Mouse (Mus musculus): ENCODE data around the gene Ccdc181. TPM values are rescaled to one million over a fixed set of nuclear protein-coding genes. Genes with fewer than 3 reads are reported as not detected.

Ccdc181 gene
- polyA plus RNA-seq, 1 experiment from 2014 or later = 12.2 TPM

DNA sequence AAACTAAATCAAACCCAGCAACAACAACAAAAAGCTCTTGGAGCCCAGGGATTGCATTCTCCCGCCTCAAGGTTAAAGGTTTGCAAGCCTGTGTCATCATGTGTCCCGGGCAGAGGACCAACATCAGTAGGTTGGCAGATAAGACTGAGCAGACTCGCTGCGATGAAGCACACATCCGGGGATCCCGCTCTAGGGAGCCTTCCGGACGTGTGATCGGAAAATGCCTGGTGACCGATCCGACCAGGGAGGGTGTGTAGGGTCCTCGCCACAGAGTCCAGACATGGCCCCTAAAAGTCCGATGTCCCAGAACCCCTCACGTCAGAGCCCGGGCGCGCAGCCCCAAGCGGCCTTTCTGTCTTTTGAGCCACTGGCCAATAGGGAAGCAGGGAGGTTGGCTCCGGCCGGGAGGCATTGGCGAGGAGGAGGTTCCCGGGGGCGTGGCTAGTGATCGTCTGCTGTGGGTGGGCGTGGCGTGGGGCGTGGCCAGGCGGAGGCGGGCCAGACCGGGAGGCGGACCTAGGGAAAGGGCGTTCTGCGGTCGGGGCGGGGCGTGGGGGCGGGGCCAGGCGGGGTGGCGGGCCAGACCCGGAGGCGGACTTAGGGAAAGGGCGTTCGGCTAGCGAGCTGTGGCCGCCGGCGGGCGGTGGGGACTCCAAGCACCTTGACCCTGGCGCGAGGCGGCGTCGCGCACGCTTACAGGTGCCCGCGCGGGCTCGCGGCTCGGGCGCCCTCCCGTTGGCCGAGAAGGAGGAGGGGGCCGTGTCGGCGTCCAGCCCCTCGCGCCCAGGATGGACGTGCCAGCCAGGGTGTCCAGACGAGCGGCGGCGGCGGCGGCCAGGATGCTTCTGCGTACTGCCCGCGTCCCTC lies 26.7 kb upstream of the Ccdc181 start, which contains the start of gene Slc19a2:
Gene Slc19a2 (plus strand): TSS at position 582 of the 867 bp plus-strand sequence.
- H3K4me2 ChIP-seq (replicated peaks; ENCODE audit: low read depth, low read length) = peak within 1 kb of the TSS; percentile 57
- H3K9me3 ChIP-seq (ENCODE audit: control insufficient read depth, low read depth, low read length) = no peaks in the 10 kb centered on the region
- H3K36me3 ChIP-seq (ENCODE audit: control insufficient read depth, insufficient read depth, low read length) = no peaks in the 10 kb centered on the region
- H3K4me3 ChIP-seq (ENCODE audit: low read depth, low read length) = peak within 1 kb of the TSS; percentile 71
- H3K4me1 ChIP-seq (ENCODE audit: control insufficient read depth, insufficient read depth, low read length) = peaks cover 16% of the 10 kb centered on the region
- peak within 1 kb of the TSS; percentile 66 for H3K27ac ChIP-seq (ENCODE audit: low read length)
- 1% methylated on average over 77 of the region's 79 CpGs for WGBS
- H3K27me3 ChIP-seq (ENCODE audit: control insufficient read depth, insufficient read depth, low read length) = no peaks in the 10 kb centered on the region
- H3K9ac ChIP-seq (replicated peaks; ENCODE audit: low read depth, low read length) = peak within 1 kb of the TSS; percentile 37
- ATAC-seq (ENCODE audit: insufficient number of reproducible peaks, insufficient read depth, low FRiP score, low read depth) = peak; percentile 96

DNA sequence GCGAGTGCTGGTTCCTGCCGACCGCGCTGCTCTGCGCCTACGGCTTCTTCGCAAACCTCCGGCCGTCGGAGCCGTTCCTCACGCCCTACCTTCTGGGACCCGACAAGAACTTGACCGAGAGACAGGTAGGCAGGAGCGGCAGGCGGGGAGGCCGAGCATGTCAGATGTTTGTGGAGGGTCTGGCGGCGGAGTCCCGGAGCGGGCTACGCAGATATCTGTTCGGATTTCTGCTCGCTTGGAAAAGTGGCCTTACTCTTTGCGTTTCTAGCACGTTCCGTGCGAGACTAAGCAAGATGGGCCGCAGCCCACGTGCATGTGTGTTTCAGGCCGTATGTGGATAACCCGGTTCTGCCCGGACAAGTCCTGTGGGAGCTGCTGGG lies 26.1 kb upstream of the Ccdc181 start:
- Histone ChIP-seq H3K36me3 (ENCODE audit: control insufficient read depth, insufficient read depth, low read length) (no peaks in the 10 kb centered on the region), H3K9me3 (ENCODE audit: control insufficient read depth, low read depth, low read length) (no peaks in the 10 kb centered on the region), H3K27ac (ENCODE audit: low read length) (peak overlapping the region; percentile 66), H3K4me3 (ENCODE audit: low read depth, low read length) (peak overlapping the region; percentile 71), H3K27me3 (ENCODE audit: control insufficient read depth, insufficient read depth, low read length) (no peaks in the 10 kb centered on the region), H3K4me2 (replicated peaks; ENCODE audit: low read depth, low read length) (peak overlapping the region; percentile 57), H3K4me1 (ENCODE audit: control insufficient read depth, insufficient read depth, low read length) (peaks cover 16% of the 10 kb centered on the region), H3K9ac (replicated peaks; ENCODE audit: low read depth, low read length) (peak overlapping the region; percentile 37)
- WGBS = under 1% methylated on average over 33 of the region's 33 CpGs
- ATAC-seq (ENCODE audit: insufficient number of reproducible peaks, insufficient read depth, low FRiP score, low read depth) = no peak; the same call in 1 of the 2 replicates

DNA sequence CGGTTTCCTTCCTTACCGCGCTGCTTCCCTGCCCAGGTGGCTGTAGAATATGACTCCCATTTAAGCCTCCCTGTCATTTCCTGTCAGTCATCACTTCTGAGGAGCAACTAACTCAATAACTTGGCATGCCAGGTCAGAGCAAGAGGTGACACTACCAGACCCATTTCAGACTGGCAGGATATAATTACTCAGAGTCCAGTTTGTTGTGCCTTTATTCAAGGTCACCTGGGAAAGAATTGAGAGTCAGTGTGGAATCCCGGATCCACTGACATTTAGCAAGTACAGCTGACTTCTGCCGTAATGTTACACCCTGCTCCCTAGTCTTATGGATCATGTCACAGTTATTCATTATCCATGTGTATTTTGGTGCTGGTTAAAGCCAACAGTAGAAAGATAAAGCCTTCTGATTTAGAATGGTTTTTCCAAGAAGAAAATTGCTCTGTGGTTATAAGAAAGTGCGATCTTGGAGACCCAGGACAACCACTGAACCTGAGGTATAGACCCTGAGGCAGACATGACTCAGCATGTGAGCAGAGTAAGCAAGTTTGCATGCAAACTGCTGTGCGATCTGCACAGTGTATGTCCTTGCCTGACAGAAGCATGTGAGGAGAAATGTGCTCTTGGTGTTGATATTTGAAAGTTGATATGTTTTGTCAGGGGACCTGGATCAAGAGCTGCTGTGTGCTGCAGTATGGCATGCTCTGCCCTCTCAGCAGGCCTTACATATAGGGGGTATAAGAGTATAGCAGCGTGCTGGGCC lies 24.8 kb upstream of the Ccdc181 start:
- no peaks in the 10 kb centered on the region for H3K27me3 ChIP-seq (ENCODE audit: control insufficient read depth, insufficient read depth, low read length)
- no peaks in the 10 kb centered on the region for H3K36me3 ChIP-seq (ENCODE audit: control insufficient read depth, insufficient read depth, low read length)
- H3K4me2 ChIP-seq (replicated peaks; ENCODE audit: low read depth, low read length) = peak overlapping the region; percentile 57
- H3K9ac ChIP-seq (replicated peaks; ENCODE audit: low read depth, low read length) = no peak overlapping the region
- no peak overlapping the region for H3K27ac ChIP-seq (ENCODE audit: low read length)
- H3K4me1 ChIP-seq (ENCODE audit: control insufficient read depth, insufficient read depth, low read length) = peaks cover 16% of the 10 kb centered on the region
- no peaks in the 10 kb centered on the region for H3K9me3 ChIP-seq (ENCODE audit: control insufficient read depth, low read depth, low read length)
- H3K4me3 ChIP-seq (ENCODE audit: low read depth, low read length) = peak overlapping the region; percentile 71
- no peak for ATAC-seq (ENCODE audit: insufficient number of reproducible peaks, insufficient read depth, low FRiP score, low read depth)
- WGBS = 50% methylated on average over 8 of the region's 8 CpGs

DNA sequence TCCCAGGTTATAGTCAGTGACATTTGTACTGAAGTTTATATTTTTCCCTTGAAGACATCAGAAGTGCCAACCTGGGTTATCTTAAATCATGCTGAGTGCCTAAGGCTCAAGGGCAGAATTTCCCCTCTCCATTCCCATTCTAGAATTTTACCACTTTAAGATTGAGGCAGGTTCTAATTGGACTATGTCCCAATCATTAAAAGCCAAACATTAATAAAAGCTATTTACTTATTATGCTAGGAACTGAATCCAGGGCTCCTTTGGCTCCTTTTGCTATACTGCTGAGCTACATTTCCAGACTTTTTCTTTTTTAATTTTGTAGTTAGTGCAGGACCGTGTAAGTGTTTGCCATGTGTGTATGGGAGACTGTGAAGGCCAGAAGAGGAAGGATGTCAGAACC lies 23.9 kb upstream of the Ccdc181 start:
- no peaks in the 10 kb centered on the region for H3K27me3 ChIP-seq (ENCODE audit: control insufficient read depth, insufficient read depth, low read length)
- H3K9me3 ChIP-seq (ENCODE audit: control insufficient read depth, low read depth, low read length) = no peaks in the 10 kb centered on the region
- H3K36me3 ChIP-seq (ENCODE audit: control insufficient read depth, insufficient read depth, low read length) = no peaks in the 10 kb centered on the region; the same call in 1 of the 2 replicates
- H3K4me2 ChIP-seq (replicated peaks; ENCODE audit: low read depth, low read length) = no peak overlapping the region
- WGBS = 86% methylated on average over 1 of the region's 1 CpGs
- peaks cover 16% of the 10 kb centered on the region for H3K4me1 ChIP-seq (ENCODE audit: control insufficient read depth, insufficient read depth, low read length)
- H3K9ac ChIP-seq (replicated peaks; ENCODE audit: low read depth, low read length) = no peak overlapping the region
- no peak for ATAC-seq (ENCODE audit: insufficient number of reproducible peaks, insufficient read depth, low FRiP score, low read depth)
- no peak overlapping the region for H3K4me3 ChIP-seq (ENCODE audit: low read depth, low read length)
- H3K27ac ChIP-seq (ENCODE audit: low read length) = no peak overlapping the region

DNA sequence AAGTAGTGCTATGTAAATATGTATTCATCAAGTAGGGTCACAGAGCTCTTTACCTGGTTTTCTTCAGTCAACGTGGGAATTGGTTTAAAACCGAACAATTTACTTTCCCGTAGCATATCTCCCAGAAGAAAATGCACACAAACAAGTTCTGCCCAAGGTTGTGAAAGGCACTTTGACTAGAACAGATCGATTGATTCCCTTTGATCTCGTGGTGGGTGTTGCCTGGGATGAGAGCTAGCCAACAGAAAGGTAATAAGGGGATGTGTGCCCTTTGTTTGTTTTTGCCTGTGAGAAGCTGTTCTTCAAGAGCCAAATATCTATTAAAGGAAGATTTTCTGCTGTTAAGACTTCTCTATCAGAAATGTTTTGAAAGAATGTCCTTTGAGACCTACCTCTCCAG lies 22.8 kb upstream of the Ccdc181 start:
- WGBS = 51% methylated on average over 5 of the region's 5 CpGs
- Histone ChIP-seq H3K4me3 (ENCODE audit: low read depth, low read length) (no peak overlapping the region), H3K9me3 (ENCODE audit: control insufficient read depth, low read depth, low read length) (no peaks in the 10 kb centered on the region), H3K27me3 (ENCODE audit: control insufficient read depth, insufficient read depth, low read length) (no peaks in the 10 kb centered on the region), H3K4me2 (replicated peaks; ENCODE audit: low read depth, low read length) (no peak overlapping the region), H3K9ac (replicated peaks; ENCODE audit: low read depth, low read length) (no peak overlapping the region), H3K27ac (ENCODE audit: low read length) (no peak overlapping the region), H3K36me3 (ENCODE audit: control insufficient read depth, insufficient read depth, low read length) (peaks cover 5% of the 10 kb centered on the region; the same call in 1 of the 2 replicates), H3K4me1 (ENCODE audit: control insufficient read depth, insufficient read depth, low read length) (peaks cover 16% of the 10 kb centered on the region)
- no peak for ATAC-seq (ENCODE audit: insufficient number of reproducible peaks, insufficient read depth, low FRiP score, low read depth)

DNA sequence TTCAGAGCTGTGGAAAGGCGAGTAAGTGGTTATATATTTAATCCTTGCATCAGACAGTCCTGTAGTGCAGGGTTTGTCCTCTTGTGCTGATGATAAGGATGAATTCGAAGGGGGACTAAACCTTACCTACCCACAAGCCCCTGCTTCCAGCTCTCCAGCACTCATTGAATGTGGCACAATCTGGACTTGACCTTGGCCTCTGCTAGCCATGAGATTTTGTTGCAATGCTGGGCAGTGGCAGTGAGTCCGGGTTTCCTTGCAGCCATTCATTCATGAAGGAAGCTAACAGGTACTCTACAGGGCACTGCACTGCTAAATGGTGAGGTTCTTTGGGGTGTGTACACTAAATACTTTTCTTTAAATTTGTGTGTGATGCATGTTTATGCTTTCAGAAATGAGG lies 20.5 kb upstream of the Ccdc181 start:
- 81% methylated on average over 3 of the region's 3 CpGs for WGBS
- Histone ChIP-seq H3K27me3 (ENCODE audit: control insufficient read depth, insufficient read depth, low read length) (no peaks in the 10 kb centered on the region), H3K4me1 (ENCODE audit: control insufficient read depth, insufficient read depth, low read length) (peaks cover 11% of the 10 kb centered on the region; the same call in 1 of the 2 replicates), H3K4me3 (ENCODE audit: low read depth, low read length) (no peak overlapping the region), H3K9me3 (ENCODE audit: control insufficient read depth, low read depth, low read length) (no peaks in the 10 kb centered on the region), H3K4me2 (replicated peaks; ENCODE audit: low read depth, low read length) (no peak overlapping the region), H3K27ac (ENCODE audit: low read length) (no peak overlapping the region), H3K9ac (replicated peaks; ENCODE audit: low read depth, low read length) (no peak overlapping the region), H3K36me3 (ENCODE audit: control insufficient read depth, insufficient read depth, low read length) (peaks cover 8% of the 10 kb centered on the region; the same call in 1 of the 2 replicates)
- no peak for ATAC-seq (ENCODE audit: insufficient number of reproducible peaks, insufficient read depth, low FRiP score, low read depth)

DNA sequence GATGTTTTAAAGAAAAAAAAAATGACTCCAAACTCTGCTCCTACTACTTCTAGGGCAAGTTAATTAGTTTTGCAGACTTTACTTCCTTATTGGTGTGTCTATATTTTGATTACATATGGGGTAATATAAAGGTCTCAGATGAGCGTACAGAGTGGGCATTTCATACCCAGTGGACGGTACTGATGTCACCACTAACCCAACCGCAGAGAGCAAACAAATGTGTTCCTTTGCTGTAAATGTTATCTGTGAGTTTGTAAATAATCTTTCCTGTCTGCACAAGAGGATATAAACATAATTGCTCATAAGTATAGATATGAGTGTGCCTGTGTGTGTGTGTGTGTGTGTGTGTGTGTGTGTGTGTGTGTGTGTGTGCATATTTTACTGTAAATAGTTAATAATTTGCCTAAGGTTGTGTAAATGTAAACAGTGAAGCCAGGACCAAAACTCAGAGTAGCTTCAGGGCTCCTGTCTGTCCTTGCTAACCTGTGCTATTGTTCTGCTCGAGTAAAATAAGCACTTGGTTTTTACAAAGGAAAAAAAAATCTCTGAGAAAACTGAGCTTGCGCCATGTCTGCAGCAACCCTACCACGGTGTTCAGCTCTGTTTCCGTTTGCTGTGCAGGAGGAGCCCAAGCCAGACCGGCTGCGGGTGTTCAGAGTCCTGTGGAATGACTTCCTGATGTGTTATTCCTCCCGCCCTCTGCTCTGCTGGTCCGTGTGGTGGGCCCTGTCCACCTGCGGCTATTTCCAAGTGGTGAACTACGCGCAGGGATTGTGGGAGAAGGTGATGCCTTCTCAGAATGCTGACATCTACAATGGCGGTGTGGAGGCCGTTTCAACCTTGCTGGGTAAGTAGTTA lies 15.0 kb upstream of the Ccdc181 start:
- ATAC-seq (ENCODE audit: insufficient number of reproducible peaks, insufficient read depth, low FRiP score, low read depth) = 0 out of 2 replicates have a peak, but pooled peaks have one; percentile 37
- Histone ChIP-seq H3K4me1 (ENCODE audit: control insufficient read depth, insufficient read depth, low read length) (no peaks in the 10 kb centered on the region), H3K27me3 (ENCODE audit: control insufficient read depth, insufficient read depth, low read length) (no peaks in the 10 kb centered on the region), H3K9me3 (ENCODE audit: control insufficient read depth, low read depth, low read length) (no peaks in the 10 kb centered on the region), H3K4me3 (ENCODE audit: low read depth, low read length) (no peak overlapping the region), H3K4me2 (replicated peaks; ENCODE audit: low read depth, low read length) (no peak overlapping the region), H3K9ac (replicated peaks; ENCODE audit: low read depth, low read length) (no peak overlapping the region), H3K27ac (ENCODE audit: low read length) (no peak overlapping the region), H3K36me3 (ENCODE audit: control insufficient read depth, insufficient read depth, low read length) (peaks cover 24% of the 10 kb centered on the region)
- 73% methylated on average over 16 of the region's 16 CpGs for WGBS

DNA sequence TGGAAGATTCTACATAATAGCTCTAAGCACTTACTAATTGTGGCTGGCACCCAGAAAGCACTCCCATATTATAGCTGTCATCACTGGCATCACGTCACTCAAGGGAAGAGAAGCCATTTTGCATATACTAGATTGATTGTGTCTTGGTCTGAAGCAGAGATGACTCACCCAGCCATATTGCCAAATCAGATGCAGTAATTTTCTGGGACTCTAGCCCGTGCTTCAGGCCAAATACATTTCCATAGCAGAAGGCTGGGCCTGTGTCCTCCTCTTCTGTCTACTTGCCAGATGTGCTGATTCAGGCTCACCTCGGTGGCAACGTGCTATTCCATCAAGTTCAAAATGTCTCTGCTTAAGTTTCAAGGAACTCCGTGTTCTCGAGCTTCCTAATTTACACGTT lies 13.8 kb upstream of the Ccdc181 start:
- H3K27me3 ChIP-seq (ENCODE audit: control insufficient read depth, insufficient read depth, low read length) = no peaks in the 10 kb centered on the region
- peaks cover 24% of the 10 kb centered on the region for H3K36me3 ChIP-seq (ENCODE audit: control insufficient read depth, insufficient read depth, low read length)
- no peak overlapping the region for H3K27ac ChIP-seq (ENCODE audit: low read length)
- no peaks in the 10 kb centered on the region for H3K4me1 ChIP-seq (ENCODE audit: control insufficient read depth, insufficient read depth, low read length)
- ATAC-seq (ENCODE audit: insufficient number of reproducible peaks, insufficient read depth, low FRiP score, low read depth) = no peak
- H3K9me3 ChIP-seq (ENCODE audit: control insufficient read depth, low read depth, low read length) = no peaks in the 10 kb centered on the region
- no peak overlapping the region for H3K9ac ChIP-seq (replicated peaks; ENCODE audit: low read depth, low read length)
- WGBS = 90% methylated on average over 7 of the region's 7 CpGs
- H3K4me3 ChIP-seq (ENCODE audit: low read depth, low read length) = no peak overlapping the region
- no peak overlapping the region for H3K4me2 ChIP-seq (replicated peaks; ENCODE audit: low read depth, low read length)

Measured in stomach, embryonic 14.5 days (tissue).